Mouse (Mus musculus) intestine, embryonic 14.5 days (tissue): ENCODE results near the gene Dedd. TPM values are rescaled to one million over a fixed set of nuclear protein-coding genes. Genes with fewer than 3 reads are reported as not detected.

Experiments
- ATAC-seq: fragments of 200-750 bp; cut with Nextera tagmentation; replicated peaks from 2 replicates; pipeline ENCODE4 v1.8.0; 2017; ENCODE audit warnings: low read depth, moderate number of reproducible peaks, moderate TSS enrichment, moderate library complexity; ENCODE audit not compliant: low FRiP score, low TSS enrichment
- DNase-seq: peaks from one replicate; pipeline ENCODE4 v3.0.0-alpha.2; 2018; ENCODE audit warnings: low spot score
- H3K27ac ChIP-seq: fragments of 300-500 bp; sonication (generic); 2 replicates; pipeline ENCODE4 v1.5.1; 2014; ENCODE audit warnings: low read depth, mild to moderate bottlenecking, control low read depth
- H3K27me3 ChIP-seq: fragments of 300-500 bp; sonication (generic); replicated peaks from 2 replicates; pipeline ENCODE4 v1.6.1; 2014; ENCODE audit warnings: low read length, control low read depth; ENCODE audit not compliant: control insufficient read depth, insufficient read depth
- H3K36me3 ChIP-seq: fragments of 300-500 bp; sonication (generic); 2 replicates; pipeline ENCODE4 v1.6.1; 2014; ENCODE audit warnings: low read length, control low read depth; ENCODE audit not compliant: control insufficient read depth, insufficient read depth
- H3K4me1 ChIP-seq: fragments of 300-500 bp; sonication (generic); replicated peaks from 2 replicates; pipeline ENCODE4 v1.6.1; 2014; ENCODE audit warnings: low read length, control low read depth, mixed read lengths; ENCODE audit not compliant: control insufficient read depth, insufficient read depth
- H3K4me2 ChIP-seq: fragments of 300-500 bp; sonication (generic); 2 replicates; pipeline ENCODE4 v1.6.1; 2014; ENCODE audit warnings: low read length
- H3K4me3 ChIP-seq: fragments of 300-500 bp; sonication (generic); 2 replicates; pipeline ENCODE4 v1.5.1; 2014; ENCODE audit warnings: low read depth, low read length, control low read depth, mixed read lengths
- H3K9ac ChIP-seq: fragments of 300-500 bp; sonication (generic); 2 replicates; pipeline ENCODE4 v1.6.1; 2014; ENCODE audit warnings: mild to moderate bottlenecking, low read length
- H3K9me3 ChIP-seq: fragments of 300-500 bp; sonication (generic); 2 replicates; pipeline ENCODE4 v1.6.1; 2016; ENCODE audit warnings: low read length, control low read depth; ENCODE audit not compliant: control insufficient read depth
- WGBS: fragments of 180-500 bp; shearing (Covaris S2); extraction: QIAGEN DNeasy Blood & Tissue Kit; methylation state at CpG from one replicate; pipeline ENCODE4 v1.1.7; 2014; 5-methylcytosine and 5-hydroxymethylcytosine counted together
- polyA plus RNA-seq: library from polyadenylated mRNA; unstranded; fragments of >200 nt; fragmentation: Nextera tagmentation; extraction: Ambion mirVana; gene quantifications from 2 replicates; pipeline ENCODE4 v1.2.1, GENCODE M21; 2014

Gene Dedd
- 43.8 and 51.1 TPM in 2 replicates for polyA plus RNA-seq

GRCm38 (mm10) chr1:171328839-171329432 lies at the start of gene Dedd:
Dedd (plus strand) TSS chr1:171329145.
- H3K4me2 ChIP-seq = peak within 1 kb of the TSS; percentile 89
- no peaks in the 10 kb centered on the region for H3K27me3 ChIP-seq
- ATAC-seq (peak; percentile 91), DNase-seq (peak; percentile 95)
- WGBS = under 1% methylated on average over 48 of the region's 48 CpGs
- H3K36me3 ChIP-seq = peaks cover 13% of the 10 kb centered on the region
- H3K4me3 ChIP-seq = peak within 1 kb of the TSS; percentile 76
- peak within 1 kb of the TSS; percentile 93 for H3K9ac ChIP-seq
- no peaks in the 10 kb centered on the region for H3K9me3 ChIP-seq
- peaks cover 19% of the 10 kb centered on the region; the same call in 1 of the 2 replicates for H3K4me1 ChIP-seq
- peak within 1 kb of the TSS; percentile 99 for H3K27ac ChIP-seq

DNA sequence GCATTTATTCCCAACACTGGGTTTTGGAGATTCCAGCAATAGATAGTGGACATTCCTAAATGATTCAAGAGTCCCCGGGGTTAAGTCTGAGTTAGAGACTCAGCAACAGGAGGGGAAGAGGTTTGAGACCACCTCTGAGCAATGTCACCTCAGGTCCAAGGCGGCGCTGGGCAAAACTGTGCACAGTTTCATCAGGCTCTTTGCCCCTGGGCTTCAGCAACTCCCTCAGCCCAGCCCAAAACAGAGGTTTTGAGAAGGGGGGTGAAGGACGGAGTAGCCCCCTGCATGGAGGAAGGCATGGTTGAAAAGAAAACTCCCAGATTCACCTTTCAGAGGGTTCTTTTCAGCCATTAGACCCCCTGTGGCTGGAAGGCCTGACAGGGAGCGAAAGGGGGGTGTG lies 49.2 kb upstream of the Dedd start:
- peak overlapping the region; percentile 67 for H3K9ac ChIP-seq
- H3K4me1 ChIP-seq = peaks cover 12% of the 10 kb centered on the region
- no peak for ATAC-seq
- peaks cover 61% of the 10 kb centered on the region for H3K36me3 ChIP-seq
- H3K4me2 ChIP-seq = peak overlapping the region; percentile 90
- DNase-seq = peak; percentile 40
- H3K9me3 ChIP-seq = no peaks in the 10 kb centered on the region
- no peak overlapping the region for H3K27ac ChIP-seq
- H3K27me3 ChIP-seq = no peaks in the 10 kb centered on the region
- peak overlapping the region; percentile 69 for H3K4me3 ChIP-seq
- 61% methylated on average over 5 of the region's 5 CpGs for WGBS

- peaks cover 61% of the 10 kb centered on the region for H3K36me3 ChIP-seq
- peaks cover 12% of the 10 kb centered on the region for H3K4me1 ChIP-seq
- no peaks in the 10 kb centered on the region for H3K9me3 ChIP-seq
- H3K4me3 ChIP-seq = peak overlapping the region; percentile 69
- under 1% methylated on average over 25 of the region's 25 CpGs for WGBS
- ATAC-seq (peak; percentile 22; the same call in 1 of the 2 replicates), DNase-seq (peak; percentile 55)
- 0 out of 2 replicates have a peak overlapping the region, but pooled peaks have one; percentile 9 for H3K27ac ChIP-seq
- H3K27me3 ChIP-seq = no peaks in the 10 kb centered on the region
- peak overlapping the region; percentile 90 for H3K4me2 ChIP-seq
- peak overlapping the region; percentile 67 for H3K9ac ChIP-seq
Measured at GRCm38 (mm10) chr1:171280250-171280915, 48.6 kb upstream of the Dedd start.

- peak within 1 kb of the TSS; percentile 69 for H3K4me3 ChIP-seq
- peak within 1 kb of the TSS; percentile 67 for H3K9ac ChIP-seq
- DNase-seq (peak; percentile 93), ATAC-seq (peak; percentile 97)
- peaks cover 61% of the 10 kb centered on the region for H3K36me3 ChIP-seq
- 1% methylated on average over 26 of the region's 26 CpGs for WGBS
- peak within 1 kb of the TSS; percentile 60; the same call in 1 of the 2 replicates for H3K27ac ChIP-seq
- H3K4me1 ChIP-seq = peaks cover 12% of the 10 kb centered on the region
- no peaks in the 10 kb centered on the region for H3K27me3 ChIP-seq
- H3K4me2 ChIP-seq = peak within 1 kb of the TSS; percentile 90
- no peaks in the 10 kb centered on the region for H3K9me3 ChIP-seq
Measured at GRCm38 (mm10) chr1:171280916-171281527, 47.9 kb upstream of the Dedd start, which contains the start of gene Ppox. Ppox (minus strand) TSS chr1:171281186.

GRCm38 (mm10) chr1:171281528-171281923 lies 47.4 kb upstream of the Dedd start:
- 2% methylated on average over 10 of the region's 10 CpGs for WGBS
- peak; percentile 48 for ATAC-seq

DNA sequence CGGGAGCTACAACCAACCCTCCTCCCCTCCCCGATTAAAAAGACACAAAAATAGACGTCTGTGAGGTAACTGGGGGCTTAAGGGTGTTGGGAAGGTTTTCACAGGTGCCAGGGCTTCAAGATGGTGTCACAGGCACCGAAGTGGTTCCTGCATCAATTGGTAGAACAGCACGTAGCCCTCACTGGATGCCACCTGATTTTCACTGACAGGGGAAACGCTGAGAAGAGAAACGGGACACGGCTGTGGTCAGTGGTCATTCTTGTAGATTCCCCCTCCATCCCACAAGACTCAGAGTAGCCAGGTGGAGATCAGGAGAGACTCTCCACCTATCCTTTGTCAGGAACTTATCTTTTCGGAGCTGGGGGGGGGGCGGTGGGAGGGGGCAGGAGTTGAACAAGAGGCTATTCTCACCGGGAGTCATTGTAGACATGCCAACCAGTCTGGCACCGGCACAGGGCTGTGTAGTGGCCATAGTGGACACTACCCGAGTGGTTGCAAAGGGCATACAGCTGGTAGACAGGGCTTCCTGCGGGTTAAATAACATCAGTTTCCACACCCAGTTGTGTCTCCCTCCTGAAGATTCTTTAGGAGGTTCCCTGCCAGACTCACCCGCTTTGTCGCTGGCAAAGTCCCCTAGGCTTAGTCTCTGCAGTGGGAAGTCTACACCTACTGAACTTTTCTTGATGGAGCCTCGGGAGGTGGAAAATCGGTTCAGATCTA lies 46.7 kb upstream of the Dedd start:
- Histone ChIP-seq H3K27ac (peak overlapping the region; percentile 60; the same call in 1 of the 2 replicates), H3K4me3 (peak overlapping the region; percentile 69; the same call in 1 of the 2 replicates), H3K4me2 (peak overlapping the region; percentile 90), H3K9ac (peak overlapping the region; percentile 41; the same call in 1 of the 2 replicates), H3K4me1 (peaks cover 17% of the 10 kb centered on the region), H3K36me3 (peaks cover 56% of the 10 kb centered on the region), H3K9me3 (no peaks in the 10 kb centered on the region), H3K27me3 (no peaks in the 10 kb centered on the region)
- DNase-seq (no peak), ATAC-seq (no peak)
- WGBS = 77% methylated on average over 18 of the region's 18 CpGs

More at GRCm38 (mm10) chr1:171281528-171281923, 47.4 kb upstream of the Dedd start:
- DNase-seq = no peak
- H3K9ac ChIP-seq = peak overlapping the region; percentile 41
- H3K27ac ChIP-seq = peak overlapping the region; percentile 60; the same call in 1 of the 2 replicates
- H3K27me3 ChIP-seq = no peaks in the 10 kb centered on the region
- peak overlapping the region; percentile 90 for H3K4me2 ChIP-seq
- no peaks in the 10 kb centered on the region for H3K9me3 ChIP-seq
- peaks cover 61% of the 10 kb centered on the region for H3K36me3 ChIP-seq
- H3K4me1 ChIP-seq = peaks cover 12% of the 10 kb centered on the region
- peak overlapping the region; percentile 69 for H3K4me3 ChIP-seq

DNA sequence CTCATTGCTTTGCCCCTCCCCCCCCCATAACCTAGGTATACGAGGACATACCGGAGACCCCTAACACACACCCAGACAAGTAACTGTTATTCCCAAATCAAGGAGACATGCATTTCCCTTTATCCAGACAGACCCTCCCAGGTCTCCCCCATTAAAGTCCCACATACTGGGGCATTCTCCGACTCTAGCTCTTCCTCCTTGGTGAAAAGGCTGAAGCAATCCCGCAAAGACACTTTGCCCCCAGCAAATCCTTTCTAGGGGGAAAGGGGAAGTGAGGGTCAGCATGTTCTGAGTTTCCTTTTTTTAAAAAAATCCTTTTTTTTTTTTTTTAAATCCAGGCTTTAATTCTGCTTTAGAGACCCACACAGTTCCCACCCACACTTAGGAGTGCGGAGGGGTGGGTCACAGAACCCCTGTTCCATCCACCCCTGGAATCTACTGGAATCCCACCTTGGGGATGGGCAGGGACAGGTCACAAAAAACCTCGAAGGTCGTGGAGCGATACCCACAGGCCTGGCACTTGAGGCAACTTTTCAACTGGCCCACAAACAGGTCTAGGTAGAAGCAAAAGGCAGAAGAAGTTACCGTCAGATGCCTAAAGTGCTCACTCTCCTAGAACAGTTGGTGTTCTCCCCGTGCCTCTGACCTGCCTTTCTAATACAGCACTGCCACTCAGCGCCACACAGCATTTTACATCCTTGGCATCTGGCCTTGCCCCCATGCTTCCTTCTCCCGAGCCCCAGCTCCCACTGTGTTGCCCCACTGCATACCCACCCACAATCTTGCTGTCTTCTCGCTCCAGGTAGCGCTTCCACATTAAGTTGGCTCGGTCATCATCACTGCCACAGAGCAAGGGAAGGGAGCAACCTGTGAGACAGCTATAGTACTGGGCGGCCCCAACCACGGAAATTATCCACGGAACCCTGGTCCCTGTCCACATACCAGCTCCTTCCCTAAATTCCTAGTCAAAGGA lies 45.5 kb upstream of the Dedd start:
- Histone ChIP-seq H3K9ac (no peak overlapping the region), H3K9me3 (no peaks in the 10 kb centered on the region), H3K27me3 (no peaks in the 10 kb centered on the region), H3K4me3 (no peak overlapping the region), H3K36me3 (peaks cover 47% of the 10 kb centered on the region), H3K4me1 (peaks cover 17% of the 10 kb centered on the region), H3K27ac (no peak overlapping the region), H3K4me2 (no peak overlapping the region)
- 93% methylated on average over 18 of the region's 18 CpGs for WGBS
- DNase-seq = no peak
- ATAC-seq = no peak
